Mouse (Mus musculus): Measurements from ENCODE around the gene 2510039O18Rik. TPM values are rescaled to one million over a fixed set of nuclear protein-coding genes. Genes with fewer than 3 reads are reported as not detected.

Gene 2510039O18Rik
- 12.6 and 13.0 TPM in 2 replicates for polyA plus RNA-seq (2015; fragmentation: Nextera tagmentation; extraction: Ambion mirVana)

DNA sequence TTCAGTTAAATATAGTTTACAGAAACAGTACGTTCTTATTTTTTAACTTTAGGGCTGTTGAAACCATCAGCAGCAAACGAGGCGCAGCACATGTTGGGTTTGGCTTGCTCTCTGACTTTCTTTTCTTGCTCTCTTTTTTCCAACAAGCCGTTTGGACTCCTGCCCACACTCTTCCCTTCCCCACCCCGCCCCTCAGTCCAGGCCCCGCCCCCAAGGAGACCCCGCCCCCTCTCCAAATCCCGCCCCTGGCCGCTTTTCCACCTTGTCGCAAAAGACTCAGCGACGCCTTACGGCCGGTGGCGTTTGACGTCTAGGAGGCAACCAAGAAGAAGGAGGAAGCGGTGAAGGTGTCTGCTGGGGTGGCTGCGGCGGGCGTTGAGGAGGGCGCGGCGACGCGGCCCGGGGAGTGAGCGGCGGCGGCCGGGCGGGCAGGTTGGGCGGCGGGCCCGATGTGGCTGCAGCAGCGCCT, at the start of gene 2510039O18Rik:
2510039O18Rik (plus strand) TSS at position 320 of the 469 bp plus-strand sequence.
- Histone ChIP-seq H3K4me1 (replicated peaks) (peaks cover 45% of the 10 kb centered on the region), H3K27me3 (peaks cover 13% of the 10 kb centered on the region; the same call in 1 of the 2 replicates), H3K9me3 (no peaks in the 10 kb centered on the region), H3K4me3 (peak within 1 kb of the TSS; percentile 97), H3K27ac (peak within 1 kb of the TSS; percentile 79), H3K36me3 (peaks cover 27% of the 10 kb centered on the region), H3K4me2 (peak within 1 kb of the TSS; percentile 100), H3K9ac (peak within 1 kb of the TSS; percentile 95)
- WGBS = 2% methylated on average over 35 of the region's 35 CpGs
- ATAC-seq (ENCODE audit: low FRiP score) = peak; percentile 66

DNA sequence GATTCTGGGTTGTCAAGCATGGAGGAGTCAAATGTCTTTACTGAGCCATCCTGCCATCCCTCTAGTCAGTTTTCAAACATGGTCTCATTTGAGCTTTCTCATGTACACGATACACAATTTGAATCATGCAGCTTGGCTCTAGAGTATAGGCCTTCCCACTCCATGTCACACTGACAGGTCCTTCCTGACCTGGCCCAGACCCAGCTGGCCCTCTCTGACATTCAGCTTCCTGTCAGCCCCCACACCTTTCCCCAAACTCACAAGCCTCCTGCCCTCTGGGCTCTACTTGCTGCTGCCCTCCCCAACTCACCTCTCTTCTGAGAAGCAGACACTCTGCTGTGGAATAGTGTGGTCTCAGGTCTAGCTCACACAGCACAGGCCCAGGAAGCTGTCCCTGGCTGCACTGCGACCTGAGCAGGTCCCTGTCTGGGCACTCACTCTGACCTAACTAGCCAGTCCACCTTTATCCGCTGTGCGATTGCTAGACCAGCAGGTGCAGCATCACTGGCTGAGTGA, 44.8 kb upstream of the 2510039O18Rik start:
- no peak overlapping the region for H3K27ac ChIP-seq
- no peak overlapping the region for H3K9ac ChIP-seq
- ATAC-seq (ENCODE audit: low FRiP score) = no peak
- H3K4me1 ChIP-seq (replicated peaks) = 0 out of 2 replicates have a peak, but pooled peaks cover 2% of the 10 kb centered on the region
- H3K9me3 ChIP-seq = no peaks in the 10 kb centered on the region
- 95% methylated on average over 4 of the region's 4 CpGs for WGBS
- no peak overlapping the region for H3K4me2 ChIP-seq
- H3K36me3 ChIP-seq = peaks cover 95% of the 10 kb centered on the region
- no peaks in the 10 kb centered on the region for H3K27me3 ChIP-seq
- no peak overlapping the region for H3K4me3 ChIP-seq

DNA sequence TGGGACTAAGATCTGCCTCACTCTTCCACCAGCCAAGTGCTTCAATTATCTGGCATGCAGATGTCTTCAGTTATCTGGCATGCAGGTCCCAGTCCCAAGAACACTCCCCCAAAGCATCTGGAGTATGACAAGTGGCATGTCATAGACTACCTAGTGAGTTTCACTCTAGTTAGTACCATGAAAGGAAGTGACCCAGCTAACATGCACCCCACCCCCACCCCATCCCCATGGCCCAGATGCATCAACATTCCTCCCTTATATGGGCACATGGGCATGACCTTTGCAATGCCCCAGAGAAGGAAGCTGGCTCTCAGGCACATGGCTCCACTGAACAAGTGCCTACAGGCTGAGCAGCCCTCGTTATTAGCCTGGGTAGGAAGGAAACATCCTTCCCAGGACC, 44.3 kb upstream of the 2510039O18Rik start:
- no peak overlapping the region for H3K4me2 ChIP-seq
- no peaks in the 10 kb centered on the region for H3K9me3 ChIP-seq
- H3K9ac ChIP-seq = no peak overlapping the region
- H3K36me3 ChIP-seq = peaks cover 92% of the 10 kb centered on the region
- 79% methylated on average over 1 of the region's 1 CpGs for WGBS
- 0 out of 2 replicates have a peak, but pooled peaks cover 3% of the 10 kb centered on the region for H3K4me1 ChIP-seq (replicated peaks)
- no peaks in the 10 kb centered on the region for H3K27me3 ChIP-seq
- H3K4me3 ChIP-seq = no peak overlapping the region
- H3K27ac ChIP-seq = no peak overlapping the region
- no peak for ATAC-seq (ENCODE audit: low FRiP score)

DNA sequence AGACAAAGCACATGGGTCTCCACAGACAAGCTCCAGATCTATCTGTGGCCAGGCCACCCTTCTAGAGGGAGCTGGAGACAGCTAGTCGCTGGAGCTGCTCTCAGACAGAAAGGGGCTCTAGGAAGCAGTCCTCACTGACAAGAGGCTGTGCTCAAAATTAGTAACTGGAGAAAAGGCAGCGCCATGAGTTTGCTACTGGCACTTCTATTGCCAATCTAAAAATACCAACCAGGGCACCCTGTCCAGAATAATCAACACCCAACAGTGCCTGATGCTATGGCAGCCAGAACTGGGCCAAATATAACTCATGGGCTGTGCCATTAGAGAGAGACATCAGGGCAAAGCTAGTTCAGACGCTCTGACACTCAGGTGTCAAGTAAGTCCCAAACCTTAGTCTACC, 43.3 kb upstream of the 2510039O18Rik start:
- Histone ChIP-seq H3K36me3 (peaks cover 89% of the 10 kb centered on the region), H3K27ac (no peak overlapping the region), H3K4me2 (no peak overlapping the region), H3K4me3 (no peak overlapping the region), H3K9ac (no peak overlapping the region), H3K4me1 (replicated peaks) (0 out of 2 replicates have a peak, but pooled peaks cover 3% of the 10 kb centered on the region), H3K9me3 (no peaks in the 10 kb centered on the region), H3K27me3 (no peaks in the 10 kb centered on the region)
- no peak for ATAC-seq (ENCODE audit: low FRiP score)
- WGBS = 96% methylated on average over 3 of the region's 3 CpGs

DNA sequence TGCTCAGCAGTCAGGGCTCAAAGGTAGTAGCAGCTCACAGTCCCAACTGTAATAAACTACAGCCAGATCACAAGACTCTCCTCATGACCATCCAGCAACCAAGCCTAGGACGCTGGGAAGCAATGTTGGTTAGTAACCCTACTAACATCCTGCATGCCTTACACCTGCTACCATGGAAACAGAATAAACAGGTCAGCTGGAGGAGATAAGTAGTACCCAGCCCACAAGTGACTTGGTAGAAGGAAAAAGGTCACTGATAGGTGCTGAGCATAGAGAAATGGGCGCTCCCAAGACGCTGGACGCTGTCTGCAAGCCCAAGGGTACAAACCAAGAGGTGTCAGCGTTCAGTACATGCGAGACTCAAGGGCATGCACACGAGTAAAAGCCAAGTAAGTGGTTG, 40.2 kb upstream of the 2510039O18Rik start:
- H3K4me3 ChIP-seq = no peak overlapping the region
- ATAC-seq (ENCODE audit: low FRiP score) = no peak
- 87% methylated on average over 7 of the region's 7 CpGs for WGBS
- H3K27me3 ChIP-seq = no peaks in the 10 kb centered on the region
- no peak overlapping the region for H3K4me2 ChIP-seq
- H3K9me3 ChIP-seq = no peaks in the 10 kb centered on the region
- peaks cover 72% of the 10 kb centered on the region for H3K36me3 ChIP-seq
- H3K4me1 ChIP-seq (replicated peaks) = peaks cover 20% of the 10 kb centered on the region
- H3K27ac ChIP-seq = no peak overlapping the region
- no peak overlapping the region for H3K9ac ChIP-seq

DNA sequence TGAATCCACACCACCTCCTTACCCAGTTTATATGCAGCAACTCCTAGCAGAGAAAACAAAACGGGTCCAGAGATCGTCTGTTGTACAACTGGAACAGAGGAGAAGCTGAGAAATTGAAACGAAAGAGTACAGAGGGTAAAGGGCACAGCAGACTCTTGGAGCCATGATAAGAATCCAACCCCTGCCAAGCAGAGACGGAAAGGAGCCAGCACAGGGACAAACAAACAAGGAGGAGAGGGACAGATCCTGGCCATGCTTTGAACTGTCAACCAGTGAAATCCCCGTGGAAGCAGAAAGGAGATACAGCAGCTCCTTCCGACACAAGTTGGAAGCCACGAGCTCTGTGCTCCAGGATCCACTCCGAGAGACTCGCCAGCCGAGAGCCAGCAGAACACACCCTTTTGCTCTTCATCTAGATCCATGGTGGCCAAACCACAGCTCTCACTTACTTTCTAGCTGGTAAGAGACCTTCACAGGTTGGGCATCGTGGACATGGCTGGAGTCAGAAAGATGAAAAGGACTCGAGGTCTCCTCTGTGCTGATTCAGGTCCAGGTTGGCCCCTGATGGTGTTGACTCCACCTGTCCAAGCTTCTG, 37.7 kb upstream of the 2510039O18Rik start:
- Histone ChIP-seq H3K4me1 (replicated peaks) (peaks cover 20% of the 10 kb centered on the region), H3K27me3 (no peaks in the 10 kb centered on the region), H3K4me3 (peak overlapping the region; percentile 84; the same call in 1 of the 2 replicates), H3K36me3 (peaks cover 47% of the 10 kb centered on the region), H3K9me3 (no peaks in the 10 kb centered on the region), H3K4me2 (no peak overlapping the region; the same call in 1 of the 2 replicates), H3K27ac (no peak overlapping the region), H3K9ac (no peak overlapping the region)
- ATAC-seq (ENCODE audit: low FRiP score) = no peak
- WGBS = 91% methylated on average over 12 of the region's 12 CpGs

DNA sequence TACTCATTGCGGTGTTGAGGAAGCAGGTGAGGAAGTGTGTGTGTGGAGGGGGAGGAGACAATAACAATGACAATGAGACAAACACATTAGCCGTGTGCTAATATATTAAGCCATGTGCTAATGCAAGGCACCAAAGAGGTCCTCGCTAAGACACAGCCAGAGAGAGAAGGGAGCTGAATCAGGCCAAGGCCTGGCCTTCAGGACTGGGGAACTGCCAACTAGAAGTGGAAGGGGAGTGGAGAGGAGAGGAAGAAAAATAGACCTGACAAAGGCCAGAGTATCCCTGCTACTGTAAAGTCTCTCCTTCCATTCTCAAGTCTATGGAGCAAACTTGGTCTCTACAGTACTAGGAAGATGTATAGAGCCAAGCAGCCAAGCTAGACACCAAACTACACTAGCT, 37.1 kb upstream of the 2510039O18Rik start:
- Histone ChIP-seq H3K36me3 (peaks cover 41% of the 10 kb centered on the region), H3K4me2 (peak overlapping the region; percentile 76), H3K9me3 (no peaks in the 10 kb centered on the region), H3K4me1 (replicated peaks) (peaks cover 20% of the 10 kb centered on the region), H3K4me3 (peak overlapping the region; percentile 84), H3K9ac (peak overlapping the region; percentile 88), H3K27me3 (no peaks in the 10 kb centered on the region), H3K27ac (no peak overlapping the region)
- WGBS = 86% methylated on average over 3 of the region's 3 CpGs
- no peak for ATAC-seq (ENCODE audit: low FRiP score)

DNA sequence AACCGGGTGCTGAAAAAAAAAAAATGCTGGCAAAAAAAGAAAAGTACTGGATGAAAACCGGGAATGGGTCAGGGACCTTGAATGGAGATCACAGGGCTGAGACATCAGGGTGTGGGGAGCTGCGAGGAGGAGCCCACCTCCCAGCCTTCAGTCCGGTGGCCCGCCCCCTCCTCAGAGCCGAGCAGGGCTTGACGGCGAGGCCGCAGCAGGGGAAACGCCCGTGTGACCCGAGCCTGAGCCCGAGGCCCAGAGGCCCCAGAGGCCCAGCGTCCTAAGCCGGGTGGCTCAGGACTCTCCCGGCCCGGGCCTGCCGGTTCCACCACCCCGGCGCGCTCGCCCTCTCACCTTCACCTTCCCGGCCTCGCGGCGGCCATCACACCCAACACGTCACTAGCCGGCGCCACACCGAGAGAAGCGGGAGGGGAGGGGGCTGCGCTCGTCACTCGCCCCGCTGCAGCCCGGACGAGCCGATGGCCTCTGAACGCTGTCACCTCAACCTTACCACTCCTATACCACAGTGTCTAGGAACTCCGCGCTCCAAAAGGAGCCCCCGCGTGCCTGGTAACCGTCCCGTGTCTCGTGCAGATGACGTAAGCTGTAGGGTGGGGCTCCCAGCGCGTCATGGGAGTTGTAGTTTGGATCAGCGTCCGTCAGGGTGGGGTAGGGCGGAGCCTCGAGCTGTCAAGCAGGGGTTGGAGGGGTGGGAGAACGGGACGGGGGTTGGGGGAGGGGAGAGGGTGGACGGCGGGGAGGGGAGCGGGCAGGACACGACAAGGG, 36.2 kb upstream of the 2510039O18Rik start, which contains the start of gene Mfn2:
Mfn2 (minus strand) TSS at position 392 of the 777 bp plus-strand sequence.
- ATAC-seq (ENCODE audit: low FRiP score) = peak; percentile 94
- Histone ChIP-seq H3K9me3 (no peaks in the 10 kb centered on the region), H3K27ac (peak within 1 kb of the TSS; percentile 91), H3K36me3 (peaks cover 32% of the 10 kb centered on the region), H3K27me3 (no peaks in the 10 kb centered on the region), H3K4me3 (peak within 1 kb of the TSS; percentile 84), H3K4me2 (peak within 1 kb of the TSS; percentile 76), H3K9ac (peak within 1 kb of the TSS; percentile 88), H3K4me1 (replicated peaks) (peaks cover 20% of the 10 kb centered on the region)
- WGBS = under 1% methylated on average over 59 of the region's 59 CpGs

DNA sequence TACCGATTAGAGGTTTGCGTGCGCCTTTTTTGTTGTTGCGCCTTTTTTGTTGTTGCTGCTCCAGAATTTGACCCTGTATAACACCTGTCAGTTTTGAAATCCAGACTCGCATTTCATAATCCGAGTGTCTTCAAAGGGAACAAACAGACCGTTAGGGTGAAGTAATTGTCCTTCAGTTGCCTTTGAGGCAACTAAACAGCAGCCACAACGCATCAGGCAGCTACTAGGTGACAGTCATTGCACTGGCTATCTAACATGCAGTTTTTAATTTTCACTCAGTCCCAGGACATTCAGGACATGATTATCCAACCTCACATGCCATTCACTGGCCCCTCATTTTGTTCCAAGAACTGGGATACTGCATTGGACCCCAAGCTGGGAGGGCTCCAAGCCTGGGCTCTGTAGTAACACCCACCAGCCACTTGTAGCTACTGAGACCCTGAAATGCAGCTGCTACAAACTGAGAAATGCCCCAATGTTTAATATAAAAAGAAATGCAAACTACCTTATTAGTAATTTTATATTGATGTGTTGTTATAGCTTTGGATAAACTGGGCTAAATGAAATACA, 35.5 kb upstream of the 2510039O18Rik start:
- ATAC-seq (ENCODE audit: low FRiP score) = peak; percentile 33
- Histone ChIP-seq H3K27ac (peak overlapping the region; percentile 14; the same call in 1 of the 2 replicates), H3K4me2 (peak overlapping the region; percentile 59), H3K4me3 (peak overlapping the region; percentile 84), H3K9me3 (no peaks in the 10 kb centered on the region), H3K9ac (peak overlapping the region; percentile 60), H3K4me1 (replicated peaks) (peaks cover 20% of the 10 kb centered on the region), H3K36me3 (peaks cover 25% of the 10 kb centered on the region), H3K27me3 (no peaks in the 10 kb centered on the region)
- under 1% methylated on average over 8 of the region's 8 CpGs for WGBS

DNA sequence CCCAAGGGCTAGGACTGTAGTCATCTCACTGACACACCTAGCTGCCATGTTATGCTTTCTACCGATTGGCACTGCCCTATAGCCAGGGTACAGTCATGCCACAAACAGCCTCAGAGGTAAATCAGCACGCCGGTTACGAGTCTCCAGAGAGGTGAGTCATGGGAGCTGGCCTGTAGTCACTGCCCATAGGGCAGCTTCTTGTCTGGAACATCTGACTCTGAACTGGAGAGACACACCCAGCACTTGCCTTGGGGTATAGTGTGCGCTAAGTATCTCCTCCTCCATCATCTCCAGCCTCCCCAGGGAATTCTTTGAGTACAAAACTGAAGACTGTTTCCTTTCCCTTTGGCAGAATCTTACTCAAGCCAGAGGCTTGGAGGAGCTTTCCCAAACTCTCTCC, 34.5 kb upstream of the 2510039O18Rik start:
- peaks cover 16% of the 10 kb centered on the region for H3K36me3 ChIP-seq
- no peak overlapping the region for H3K27ac ChIP-seq
- ATAC-seq (ENCODE audit: low FRiP score) = no peak
- H3K9ac ChIP-seq = no peak overlapping the region
- H3K9me3 ChIP-seq = no peaks in the 10 kb centered on the region
- 80% methylated on average over 5 of the region's 5 CpGs for WGBS
- H3K4me1 ChIP-seq (replicated peaks) = peaks cover 17% of the 10 kb centered on the region
- H3K4me3 ChIP-seq = no peak overlapping the region
- H3K4me2 ChIP-seq = no peak overlapping the region
- no peaks in the 10 kb centered on the region for H3K27me3 ChIP-seq

DNA sequence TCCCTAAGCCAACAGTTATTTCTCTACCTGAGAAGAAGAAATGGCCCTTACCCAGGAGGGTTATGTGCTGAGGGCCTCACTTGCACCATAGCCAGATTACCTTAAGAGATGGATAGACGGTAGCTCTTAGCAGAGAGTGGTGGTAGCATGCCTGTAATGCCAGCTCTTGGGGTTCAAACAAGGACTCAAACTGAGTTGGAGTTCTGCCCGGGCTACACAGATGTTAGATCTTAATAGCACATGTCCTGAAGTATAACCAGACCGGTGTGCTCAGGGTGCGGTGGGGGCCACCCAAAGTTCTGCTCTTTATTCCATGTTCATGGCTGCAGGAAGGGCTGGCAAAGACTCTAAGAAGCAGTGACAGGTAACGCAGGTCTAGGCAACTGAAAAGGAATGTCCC, 31.2 kb upstream of the 2510039O18Rik start:
- ATAC-seq (ENCODE audit: low FRiP score) = no peak
- H3K36me3 ChIP-seq = 0 out of 2 replicates have a peak, but pooled peaks cover 5% of the 10 kb centered on the region
- no peak overlapping the region for H3K27ac ChIP-seq
- 95% methylated on average over 5 of the region's 5 CpGs for WGBS
- H3K27me3 ChIP-seq = no peaks in the 10 kb centered on the region
- H3K4me3 ChIP-seq = no peak overlapping the region
- no peak overlapping the region for H3K4me2 ChIP-seq
- H3K9me3 ChIP-seq = no peaks in the 10 kb centered on the region
- H3K4me1 ChIP-seq (replicated peaks) = peaks cover 4% of the 10 kb centered on the region
- no peak overlapping the region for H3K9ac ChIP-seq

All from hindbrain, embryonic 13.5 days (tissue).